Mouse (Mus musculus) midbrain, embryonic 12.5 days (tissue): ENCODE measurements at regions not wholly inside any gene's neighbourhood (a gene's known extent, or its start where the extent isn't known, plus 50 kb on each side); places are given as distances from the start of the nearest gene placed in this dataset.

Source experiments
- ATAC-seq: fragments of 200-750 bp; cut with Nextera tagmentation; 2 replicates; pipeline ENCODE4 v1.8.0; 2017; ENCODE audit warnings: low read depth, moderate TSS enrichment, moderate library complexity; ENCODE audit not compliant: low FRiP score
- H3K27ac ChIP-seq: fragments of 300-500 bp; sonication (generic); replicated peaks from 2 replicates; pipeline ENCODE4 v1.5.1; 2016; ENCODE audit warnings: mild to moderate bottlenecking
- H3K27me3 ChIP-seq: fragments of 300-500 bp; sonication (generic); 2 replicates; pipeline ENCODE4 v1.6.1; 2016; ENCODE audit warnings: mild to moderate bottlenecking
- H3K36me3 ChIP-seq: fragments of 300-500 bp; sonication (generic); 2 replicates; pipeline ENCODE4 v1.6.1; 2016
- H3K4me1 ChIP-seq: fragments of 300-500 bp; sonication (generic); 2 replicates; pipeline ENCODE4 v1.6.1; 2016
- H3K4me2 ChIP-seq: fragments of 300-500 bp; sonication (generic); replicated peaks from 2 replicates; pipeline ENCODE4 v1.6.1; 2016; ENCODE audit warnings: mild to moderate bottlenecking, moderate library complexity
- H3K4me3 ChIP-seq: fragments of 300-500 bp; sonication (generic); 2 replicates; pipeline ENCODE4 v1.5.1; 2016; ENCODE audit warnings: mild to moderate bottlenecking
- H3K9ac ChIP-seq: fragments of 300-500 bp; sonication (generic); replicated peaks from 2 replicates; pipeline ENCODE4 v1.6.1; 2016; ENCODE audit warnings: mild to moderate bottlenecking, moderate library complexity
- H3K9me3 ChIP-seq: fragments of 300-500 bp; sonication (generic); 2 replicates; pipeline ENCODE4 v1.6.1; 2016; ENCODE audit warnings: mild to moderate bottlenecking
- WGBS: fragments of 180-500 bp; shearing (Covaris S2); methylation state at CpG from one replicate; pipeline ENCODE4 v1.1.7; 2016; 5-methylcytosine and 5-hydroxymethylcytosine counted together

- peaks cover 20% of the 10 kb centered on the region for H3K4me1 ChIP-seq
- peaks cover 12% of the 10 kb centered on the region; the same call in 1 of the 2 replicates for H3K27me3 ChIP-seq
- H3K4me3 ChIP-seq: no peak overlapping the region
- H3K4me2 ChIP-seq: no peak overlapping the region
- peak overlapping the region; percentile 75 for H3K27ac ChIP-seq
- no peaks in the 10 kb centered on the region for H3K9me3 ChIP-seq
- WGBS: 58% methylated on average over 7 of the region's 7 CpGs
- H3K36me3 ChIP-seq: no peaks in the 10 kb centered on the region
- ATAC-seq: peak; percentile 60; the same call in 1 of the 2 replicates
- no peak overlapping the region for H3K9ac ChIP-seq
Observed at GRCm38 (mm10) chr7:136267716-136268489, 551.7 kb upstream of the Mki67 start.

GRCm38 (mm10) chr7:136275651-136276050 lies 559.5 kb upstream of the Mki67 start:
- no peak overlapping the region for H3K9ac ChIP-seq
- no peaks in the 10 kb centered on the region for H3K4me1 ChIP-seq
- 0 out of 2 replicates have a peak, but pooled peaks cover 3% of the 10 kb centered on the region for H3K27me3 ChIP-seq
- no peaks in the 10 kb centered on the region for H3K9me3 ChIP-seq
- 77% methylated on average over 10 of the region's 10 CpGs for WGBS
- H3K4me3 ChIP-seq: no peak overlapping the region
- no peak overlapping the region for H3K4me2 ChIP-seq
- H3K36me3 ChIP-seq: no peaks in the 10 kb centered on the region
- no peak overlapping the region for H3K27ac ChIP-seq
- ATAC-seq: no peak

GRCm38 (mm10) chr7:136283770-136284169 lies 567.6 kb upstream of the Mki67 start:
- H3K27ac ChIP-seq: no peak overlapping the region

GRCm38 (mm10) chr7:136285606-136286005 lies 569.4 kb upstream of the Mki67 start:
- H3K9me3 ChIP-seq: no peaks in the 10 kb centered on the region
- H3K9ac ChIP-seq: no peak overlapping the region
- WGBS: 100% methylated on average over 1 of the region's 1 CpGs
- no peaks in the 10 kb centered on the region for H3K27me3 ChIP-seq
- no peaks in the 10 kb centered on the region for H3K36me3 ChIP-seq
- no peak overlapping the region for H3K4me3 ChIP-seq
- H3K4me1 ChIP-seq: no peaks in the 10 kb centered on the region
- no peak for ATAC-seq
- no peak overlapping the region for H3K4me2 ChIP-seq
- no peak overlapping the region for H3K27ac ChIP-seq

More at GRCm38 (mm10) chr7:136283770-136284169, 567.6 kb upstream of the Mki67 start:
- no peak overlapping the region for H3K9ac ChIP-seq
- no peaks in the 10 kb centered on the region for H3K4me1 ChIP-seq
- no peaks in the 10 kb centered on the region for H3K36me3 ChIP-seq
- no peaks in the 10 kb centered on the region for H3K9me3 ChIP-seq
- no peaks in the 10 kb centered on the region for H3K27me3 ChIP-seq
- WGBS: 90% methylated on average over 6 of the region's 6 CpGs
- no peak overlapping the region for H3K4me3 ChIP-seq
- no peak overlapping the region for H3K4me2 ChIP-seq
- no peak for ATAC-seq

GRCm38 (mm10) chr7:136293536-136294145 lies 577.5 kb upstream of the Mki67 start:
- 78% methylated on average over 6 of the region's 6 CpGs for WGBS
- Histone ChIP-seq H3K9me3 (no peaks in the 10 kb centered on the region), H3K27me3 (no peaks in the 10 kb centered on the region), H3K27ac (no peak overlapping the region), H3K4me1 (no peaks in the 10 kb centered on the region), H3K9ac (no peak overlapping the region), H3K4me3 (no peak overlapping the region), H3K4me2 (no peak overlapping the region), H3K36me3 (no peaks in the 10 kb centered on the region)
- ATAC-seq: no peak

- Histone ChIP-seq H3K4me3 (no peak overlapping the region), H3K27me3 (no peaks in the 10 kb centered on the region), H3K4me2 (no peak overlapping the region), H3K27ac (no peak overlapping the region), H3K9me3 (no peaks in the 10 kb centered on the region), H3K4me1 (no peaks in the 10 kb centered on the region), H3K36me3 (no peaks in the 10 kb centered on the region), H3K9ac (no peak overlapping the region)
- ATAC-seq: no peak
- WGBS: 36% methylated on average over 4 of the region's 4 CpGs
Observed at GRCm38 (mm10) chr7:136294445-136294844, 578.3 kb upstream of the Mki67 start.

- WGBS: 69% methylated on average over 2 of the region's 2 CpGs
Observed at GRCm38 (mm10) chr7:136297901-136298513, 581.8 kb upstream of the Mki67 start.

GRCm38 (mm10) chr7:136306137-136306536 lies 588.3 kb upstream of the Mgmt start:
- Histone ChIP-seq H3K9me3 (no peaks in the 10 kb centered on the region), H3K27ac (no peak overlapping the region), H3K4me3 (no peak overlapping the region), H3K9ac (no peak overlapping the region), H3K4me1 (0 out of 2 replicates have a peak, but pooled peaks cover 3% of the 10 kb centered on the region), H3K4me2 (no peak overlapping the region), H3K36me3 (no peaks in the 10 kb centered on the region), H3K27me3 (no peaks in the 10 kb centered on the region)
- WGBS: 76% methylated on average over 4 of the region's 4 CpGs
- no peak for ATAC-seq

More at GRCm38 (mm10) chr7:136297901-136298513, 581.8 kb upstream of the Mki67 start:
- H3K27ac ChIP-seq: no peak overlapping the region
- H3K9ac ChIP-seq: no peak overlapping the region
- no peak overlapping the region for H3K4me3 ChIP-seq
- H3K4me1 ChIP-seq: no peaks in the 10 kb centered on the region
- no peaks in the 10 kb centered on the region for H3K9me3 ChIP-seq
- H3K36me3 ChIP-seq: no peaks in the 10 kb centered on the region
- ATAC-seq: no peak
- no peak overlapping the region for H3K4me2 ChIP-seq
- H3K27me3 ChIP-seq: no peaks in the 10 kb centered on the region

GRCm38 (mm10) chr7:136308765-136309164 lies 585.6 kb upstream of the Mgmt start:
- H3K27ac ChIP-seq: no peak overlapping the region
- H3K36me3 ChIP-seq: no peaks in the 10 kb centered on the region
- no peak overlapping the region for H3K4me2 ChIP-seq
- H3K4me1 ChIP-seq: 0 out of 2 replicates have a peak, but pooled peaks cover 3% of the 10 kb centered on the region
- H3K27me3 ChIP-seq: no peaks in the 10 kb centered on the region
- no peak overlapping the region for H3K9ac ChIP-seq
- no peaks in the 10 kb centered on the region for H3K9me3 ChIP-seq
- no peak overlapping the region for H3K4me3 ChIP-seq
- no peak for ATAC-seq

- Histone ChIP-seq H3K9me3 (no peaks in the 10 kb centered on the region), H3K27ac (no peak overlapping the region), H3K27me3 (no peaks in the 10 kb centered on the region), H3K9ac (no peak overlapping the region), H3K36me3 (no peaks in the 10 kb centered on the region), H3K4me1 (peaks cover 4% of the 10 kb centered on the region; the same call in 1 of the 2 replicates), H3K4me2 (no peak overlapping the region), H3K4me3 (no peak overlapping the region)
- no peak for ATAC-seq
- 94% methylated on average over 4 of the region's 4 CpGs for WGBS
Observed at GRCm38 (mm10) chr7:136327281-136327680, 567.1 kb upstream of the Mgmt start.

GRCm38 (mm10) chr7:136330431-136330830 lies 564.0 kb upstream of the Mgmt start:
- no peak overlapping the region for H3K4me2 ChIP-seq
- 63% methylated on average over 1 of the region's 1 CpGs for WGBS
- no peaks in the 10 kb centered on the region for H3K9me3 ChIP-seq

GRCm38 (mm10) chr7:136332805-136333204 lies 561.6 kb upstream of the Mgmt start:
- no peak overlapping the region for H3K9ac ChIP-seq
- 46% methylated on average over 4 of the region's 4 CpGs for WGBS

More at GRCm38 (mm10) chr7:136330431-136330830, 564.0 kb upstream of the Mgmt start:
- Histone ChIP-seq H3K27ac (no peak overlapping the region), H3K36me3 (no peaks in the 10 kb centered on the region), H3K4me1 (peaks cover 4% of the 10 kb centered on the region; the same call in 1 of the 2 replicates), H3K9ac (no peak overlapping the region), H3K4me3 (no peak overlapping the region), H3K27me3 (no peaks in the 10 kb centered on the region)
- ATAC-seq: no peak

More at GRCm38 (mm10) chr7:136332805-136333204, 561.6 kb upstream of the Mgmt start:
- no peak for ATAC-seq
- H3K36me3 ChIP-seq: no peaks in the 10 kb centered on the region
- H3K4me1 ChIP-seq: peaks cover 4% of the 10 kb centered on the region; the same call in 1 of the 2 replicates
- H3K27ac ChIP-seq: no peak overlapping the region
- no peaks in the 10 kb centered on the region for H3K9me3 ChIP-seq
- H3K27me3 ChIP-seq: no peaks in the 10 kb centered on the region
- no peak overlapping the region for H3K4me3 ChIP-seq
- no peak overlapping the region for H3K4me2 ChIP-seq
